Mouse (Mus musculus): ENCODE results near the gene Gnai3. TPM values are rescaled to one million over a fixed set of nuclear protein-coding genes. Genes with fewer than 3 reads are reported as not detected.

The Gnai3 gene
- polyA plus RNA-seq, 1 experiment from 2014 or later: 217 TPM

DNA sequence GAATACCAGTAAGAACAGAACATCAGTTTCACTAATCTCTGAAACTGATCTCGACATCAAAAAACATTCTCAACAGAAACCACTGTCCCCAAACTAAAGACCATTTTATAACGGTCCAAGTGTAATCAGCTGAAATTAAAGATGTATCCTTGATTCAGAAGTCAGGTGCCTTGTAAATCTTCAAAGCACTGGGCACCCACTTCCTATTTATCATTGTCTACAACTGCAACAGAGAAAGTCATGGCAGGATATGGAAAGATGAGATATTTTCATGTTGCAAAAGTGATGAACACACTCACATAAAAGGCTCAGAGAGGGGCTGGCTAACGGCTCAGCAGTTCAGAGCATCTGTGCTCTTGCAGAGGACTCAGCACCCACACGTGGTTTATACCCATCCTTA lies 5.2 kb downstream of the Gnai3 start:
- 88% methylated on average over 4 of the region's 4 CpGs for WGBS

DNA sequence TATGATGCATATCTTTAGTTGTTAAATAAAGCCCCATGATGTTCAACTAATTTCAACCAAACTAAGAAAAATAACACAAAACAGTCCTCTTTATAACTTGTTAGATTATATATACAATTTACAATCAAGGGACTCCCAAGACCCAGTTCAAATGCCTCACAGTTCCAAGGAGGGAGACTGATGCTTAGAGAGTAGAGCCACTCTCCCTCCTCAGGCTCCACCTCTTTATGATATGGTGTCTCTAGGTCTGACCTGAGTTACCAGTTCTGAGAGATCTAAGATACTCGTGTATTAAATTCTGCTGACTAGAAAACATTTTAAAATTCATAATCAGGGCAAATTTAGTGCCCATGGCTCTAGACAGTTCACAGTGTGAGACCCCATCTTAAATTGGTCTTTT lies 6.8 kb downstream of the Gnai3 start:
- ATAC-seq (ENCODE audit: low FRiP score) (no peak), DNase-seq (ENCODE audit: low spot score, missing footprints) (no peak)
- Histone ChIP-seq H3K4me3 (ENCODE audit: low read depth, low read length) (no peak overlapping the region), H3K9me3 (ENCODE audit: control insufficient read depth, low read length) (no peaks in the 10 kb centered on the region), H3K36me3 (ENCODE audit: control insufficient read depth, insufficient read depth, low read length) (peaks cover 2% of the 10 kb centered on the region; the same call in 1 of the 2 replicates), H3K4me2 (no peak overlapping the region), H3K27ac (ENCODE audit: low read depth, low read length) (no peak overlapping the region), H3K9ac (ENCODE audit: low read length) (no peak overlapping the region), H3K4me1 (ENCODE audit: control insufficient read depth, insufficient read depth, low read length) (no peaks in the 10 kb centered on the region), H3K27me3 (ENCODE audit: control insufficient read depth, insufficient read depth, low read length) (no peaks in the 10 kb centered on the region)
- WGBS: 96% methylated on average over 1 of the region's 1 CpGs

More for the DNA sequence above, 5.2 kb downstream of the Gnai3 start:
- Histone ChIP-seq H3K4me2 (no peak overlapping the region), H3K27ac (ENCODE audit: low read depth, low read length) (no peak overlapping the region), H3K4me3 (ENCODE audit: low read depth, low read length) (no peak overlapping the region), H3K9ac (ENCODE audit: low read length) (no peak overlapping the region), H3K9me3 (ENCODE audit: control insufficient read depth, low read length) (no peaks in the 10 kb centered on the region), H3K27me3 (ENCODE audit: control insufficient read depth, insufficient read depth, low read length) (no peaks in the 10 kb centered on the region), H3K4me1 (ENCODE audit: control insufficient read depth, insufficient read depth, low read length) (peaks cover 7% of the 10 kb centered on the region; the same call in 1 of the 2 replicates), H3K36me3 (ENCODE audit: control insufficient read depth, insufficient read depth, low read length) (peaks cover 2% of the 10 kb centered on the region; the same call in 1 of the 2 replicates)
- DNase-seq (ENCODE audit: low spot score, missing footprints) (no peak), ATAC-seq (ENCODE audit: low FRiP score) (no peak)

DNA sequence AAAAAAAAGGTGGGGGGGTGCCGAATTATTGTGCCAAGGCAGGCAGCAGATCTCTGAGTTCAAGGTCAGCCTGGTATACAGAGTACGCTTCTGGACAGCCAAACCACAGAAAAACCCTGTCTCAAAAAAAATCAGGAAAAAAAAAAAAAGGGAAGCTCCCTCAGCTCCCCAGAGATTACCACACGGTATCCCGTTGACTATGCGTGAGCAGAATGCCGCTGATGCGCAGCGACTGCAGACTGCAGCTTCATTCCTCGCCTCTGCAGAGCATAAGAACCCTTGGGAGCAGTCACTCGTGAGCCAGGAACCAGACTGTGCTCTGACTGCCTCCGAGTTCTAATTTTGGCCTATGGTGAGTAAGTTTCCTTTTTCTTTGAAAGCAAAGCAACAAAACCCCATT lies 11.2 kb downstream of the Gnai3 start:
- Histone ChIP-seq H3K4me2 (no peak overlapping the region), H3K9ac (ENCODE audit: low read length) (no peak overlapping the region), H3K4me1 (ENCODE audit: control insufficient read depth, insufficient read depth, low read length) (peaks cover 2% of the 10 kb centered on the region; the same call in 1 of the 2 replicates), H3K9me3 (ENCODE audit: control insufficient read depth, low read length) (no peaks in the 10 kb centered on the region), H3K27me3 (ENCODE audit: control insufficient read depth, insufficient read depth, low read length) (no peaks in the 10 kb centered on the region), H3K27ac (ENCODE audit: low read depth, low read length) (no peak overlapping the region), H3K36me3 (ENCODE audit: control insufficient read depth, insufficient read depth, low read length) (peaks cover 2% of the 10 kb centered on the region; the same call in 1 of the 2 replicates), H3K4me3 (ENCODE audit: low read depth, low read length) (no peak overlapping the region)
- ATAC-seq (ENCODE audit: low FRiP score) (0 out of 2 replicates have a peak, but pooled peaks have one; percentile 38), DNase-seq (ENCODE audit: low spot score, missing footprints) (no peak)
- 72% methylated on average over 11 of the region's 11 CpGs for WGBS

- H3K36me3 ChIP-seq (ENCODE audit: control insufficient read depth, insufficient read depth, low read length): no peaks in the 10 kb centered on the region
- DNase-seq (ENCODE audit: low spot score, missing footprints) (no peak), ATAC-seq (ENCODE audit: low FRiP score) (no peak)
- no peak overlapping the region for H3K4me2 ChIP-seq
- no peaks in the 10 kb centered on the region for H3K27me3 ChIP-seq (ENCODE audit: control insufficient read depth, insufficient read depth, low read length)
- H3K9ac ChIP-seq (ENCODE audit: low read length): no peak overlapping the region
- no peaks in the 10 kb centered on the region for H3K9me3 ChIP-seq (ENCODE audit: control insufficient read depth, low read length)
- peaks cover 2% of the 10 kb centered on the region; the same call in 1 of the 2 replicates for H3K4me1 ChIP-seq (ENCODE audit: control insufficient read depth, insufficient read depth, low read length)
- WGBS: 84% methylated on average over 1 of the region's 1 CpGs
- H3K27ac ChIP-seq (ENCODE audit: low read depth, low read length): no peak overlapping the region
- H3K4me3 ChIP-seq (ENCODE audit: low read depth, low read length): no peak overlapping the region
Measured at GRCm38 (mm10) chr3:108132484-108132883, 13.5 kb downstream of the Gnai3 start.

- Histone ChIP-seq H3K4me3 (ENCODE audit: low read depth, low read length) (no peak overlapping the region), H3K4me2 (no peak overlapping the region), H3K27ac (ENCODE audit: low read depth, low read length) (no peak overlapping the region), H3K9me3 (ENCODE audit: control insufficient read depth, low read length) (no peaks in the 10 kb centered on the region), H3K9ac (ENCODE audit: low read length) (no peak overlapping the region), H3K27me3 (ENCODE audit: control insufficient read depth, insufficient read depth, low read length) (no peaks in the 10 kb centered on the region), H3K4me1 (ENCODE audit: control insufficient read depth, insufficient read depth, low read length) (peaks cover 2% of the 10 kb centered on the region; the same call in 1 of the 2 replicates), H3K36me3 (ENCODE audit: control insufficient read depth, insufficient read depth, low read length) (no peaks in the 10 kb centered on the region)
- DNase-seq (ENCODE audit: low spot score, missing footprints) (no peak), ATAC-seq (ENCODE audit: low FRiP score) (no peak)
- WGBS: 93% methylated on average over 1 of the region's 1 CpGs
Measured at GRCm38 (mm10) chr3:108131821-108132220, 14.1 kb downstream of the Gnai3 start.

- no peaks in the 10 kb centered on the region for H3K36me3 ChIP-seq (ENCODE audit: control insufficient read depth, insufficient read depth, low read length)
- DNase-seq (ENCODE audit: low spot score, missing footprints) (no peak), ATAC-seq (ENCODE audit: low FRiP score) (no peak)
- no peaks in the 10 kb centered on the region for H3K9me3 ChIP-seq (ENCODE audit: control insufficient read depth, low read length)
- no peak overlapping the region for H3K4me2 ChIP-seq
- 97% methylated on average over 5 of the region's 5 CpGs for WGBS
- H3K4me3 ChIP-seq (ENCODE audit: low read depth, low read length): no peak overlapping the region
- H3K27ac ChIP-seq (ENCODE audit: low read depth, low read length): no peak overlapping the region
- no peak overlapping the region for H3K9ac ChIP-seq (ENCODE audit: low read length)
- H3K27me3 ChIP-seq (ENCODE audit: control insufficient read depth, insufficient read depth, low read length): no peaks in the 10 kb centered on the region
- H3K4me1 ChIP-seq (ENCODE audit: control insufficient read depth, insufficient read depth, low read length): peaks cover 2% of the 10 kb centered on the region; the same call in 1 of the 2 replicates
Measured at GRCm38 (mm10) chr3:108131216-108131615, 14.7 kb downstream of the Gnai3 start.

- DNase-seq (ENCODE audit: low spot score, missing footprints) (no peak), ATAC-seq (ENCODE audit: low FRiP score) (no peak)
- no peak overlapping the region for H3K27ac ChIP-seq (ENCODE audit: low read depth, low read length)
- H3K4me3 ChIP-seq (ENCODE audit: low read depth, low read length): no peak overlapping the region
- H3K27me3 ChIP-seq (ENCODE audit: control insufficient read depth, insufficient read depth, low read length): no peaks in the 10 kb centered on the region
- no peaks in the 10 kb centered on the region for H3K9me3 ChIP-seq (ENCODE audit: control insufficient read depth, low read length)
- no peak overlapping the region for H3K9ac ChIP-seq (ENCODE audit: low read length)
- WGBS: 90% methylated on average over 4 of the region's 4 CpGs
- no peak overlapping the region for H3K4me2 ChIP-seq
- no peaks in the 10 kb centered on the region for H3K36me3 ChIP-seq (ENCODE audit: control insufficient read depth, insufficient read depth, low read length)
- H3K4me1 ChIP-seq (ENCODE audit: control insufficient read depth, insufficient read depth, low read length): peaks cover 2% of the 10 kb centered on the region; the same call in 1 of the 2 replicates
Measured at GRCm38 (mm10) chr3:108129804-108130203, 16.1 kb downstream of the Gnai3 start.

DNA sequence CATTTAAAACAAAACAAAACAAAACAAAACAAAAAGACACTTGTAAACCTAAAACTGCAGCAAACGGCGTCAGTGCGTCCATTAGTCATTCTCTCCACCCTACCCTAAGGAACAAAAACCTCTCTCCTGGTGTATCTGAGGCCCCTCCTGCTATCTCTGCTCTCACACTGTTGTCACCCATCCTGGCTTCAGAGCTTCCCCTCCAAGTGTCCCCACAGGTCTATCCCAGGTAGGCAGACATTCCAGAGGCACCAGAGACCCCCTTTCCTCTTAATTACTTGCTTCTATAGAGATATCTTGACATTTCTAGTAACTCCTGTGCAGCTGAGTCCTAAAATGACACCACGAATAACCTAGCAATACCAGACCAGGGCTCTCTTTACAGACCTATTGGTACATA lies 16.6 kb downstream of the Gnai3 start:
- DNase-seq (ENCODE audit: low spot score, missing footprints) (peak; percentile 77), ATAC-seq (ENCODE audit: low FRiP score) (no peak)
- H3K36me3 ChIP-seq (ENCODE audit: control insufficient read depth, insufficient read depth, low read length): no peaks in the 10 kb centered on the region
- no peak overlapping the region for H3K4me3 ChIP-seq (ENCODE audit: low read depth, low read length)
- no peaks in the 10 kb centered on the region for H3K27me3 ChIP-seq (ENCODE audit: control insufficient read depth, insufficient read depth, low read length)
- no peak overlapping the region for H3K9ac ChIP-seq (ENCODE audit: low read length)
- 97% methylated on average over 4 of the region's 4 CpGs for WGBS
- no peak overlapping the region for H3K4me2 ChIP-seq
- H3K4me1 ChIP-seq (ENCODE audit: control insufficient read depth, insufficient read depth, low read length): peaks cover 2% of the 10 kb centered on the region; the same call in 1 of the 2 replicates
- no peak overlapping the region for H3K27ac ChIP-seq (ENCODE audit: low read depth, low read length)
- H3K9me3 ChIP-seq (ENCODE audit: control insufficient read depth, low read length): no peaks in the 10 kb centered on the region

- no peaks in the 10 kb centered on the region for H3K27me3 ChIP-seq (ENCODE audit: control insufficient read depth, insufficient read depth, low read length)
- H3K9ac ChIP-seq (ENCODE audit: low read length): no peak overlapping the region
- no peak overlapping the region for H3K4me2 ChIP-seq
- ATAC-seq (ENCODE audit: low FRiP score) (no peak), DNase-seq (ENCODE audit: low spot score, missing footprints) (no peak)
- 85% methylated on average over 5 of the region's 5 CpGs for WGBS
- no peaks in the 10 kb centered on the region for H3K36me3 ChIP-seq (ENCODE audit: control insufficient read depth, insufficient read depth, low read length)
- peaks cover 2% of the 10 kb centered on the region; the same call in 1 of the 2 replicates for H3K4me1 ChIP-seq (ENCODE audit: control insufficient read depth, insufficient read depth, low read length)
- no peak overlapping the region for H3K27ac ChIP-seq (ENCODE audit: low read depth, low read length)
- H3K9me3 ChIP-seq (ENCODE audit: control insufficient read depth, low read length): no peaks in the 10 kb centered on the region
- no peak overlapping the region for H3K4me3 ChIP-seq (ENCODE audit: low read depth, low read length)
Measured at GRCm38 (mm10) chr3:108128520-108128919, 17.4 kb downstream of the Gnai3 start.
